Mouse (Mus musculus) ovary, postnatal 10 days (tissue): ENCODE measurements at regions not wholly inside any gene's neighbourhood (a gene's known extent, or its start where the extent isn't known, plus 50 kb on each side); places are given as distances from the start of the nearest gene placed in this dataset.
A peak's percentile ranks its signal among the peaks of the same experiment; 100 is the strongest.

Experiments used
- DNase-seq: peaks from one replicate; pipeline ENCODE4 v3.0.0; 2022; ENCODE audit warnings: low spot score

- no peak for DNase-seq
Observed at GRCm38 (mm10) chr2:128395308-128396007, 195.6 kb upstream of the Spdye4c start.

- peak; percentile 99 for DNase-seq
Observed at GRCm38 (mm10) chr2:128396008-128396346, 195.0 kb upstream of the Spdye4c start.

GRCm38 (mm10) chr2:128401359-128401758 is 189.7 kb upstream of the Spdye4c start:
- no peak for DNase-seq

GRCm38 (mm10) chr2:128403143-128403935 is 187.7 kb upstream of the Spdye4c start:
- no peak for DNase-seq

- DNase-seq = no peak
Observed at GRCm38 (mm10) chr2:128404405-128404804, 186.6 kb upstream of the Spdye4c start.

- DNase-seq = no peak
Observed at GRCm38 (mm10) chr2:128407076-128407475, 183.9 kb upstream of the Spdye4c start.

GRCm38 (mm10) chr2:128408718-128409117 is 182.3 kb upstream of the Spdye4c start:
- no peak for DNase-seq

GRCm38 (mm10) chr2:128412352-128412751 is 178.7 kb upstream of the Spdye4c start:
- DNase-seq = no peak

GRCm38 (mm10) chr2:128412974-128413373 is 178.0 kb upstream of the Spdye4c start:
- DNase-seq = no peak

- no peak for DNase-seq
Observed at GRCm38 (mm10) chr2:128414588-128415240, 176.3 kb upstream of the Spdye4c start.

GRCm38 (mm10) chr2:128416416-128416815 is 174.6 kb upstream of the Spdye4c start:
- no peak for DNase-seq

GRCm38 (mm10) chr2:128418960-128419359 is 172.0 kb upstream of the Spdye4c start:
- DNase-seq = no peak

GRCm38 (mm10) chr2:128420406-128420805 is 170.6 kb upstream of the Spdye4c start:
- no peak for DNase-seq

GRCm38 (mm10) chr2:128422677-128423076 is 168.3 kb upstream of the Spdye4c start:
- no peak for DNase-seq

- no peak for DNase-seq
Observed at GRCm38 (mm10) chr2:128424236-128424635, 166.8 kb upstream of the Spdye4c start.

- no peak for DNase-seq
Observed at GRCm38 (mm10) chr2:128427181-128427880, 163.7 kb upstream of the Spdye4c start.

- no peak for DNase-seq
Observed at GRCm38 (mm10) chr2:128428154-128428553, 162.9 kb upstream of the Spdye4c start.

- no peak for DNase-seq
Observed at GRCm38 (mm10) chr2:128428651-128429633, 162.1 kb upstream of the Spdye4c start.

GRCm38 (mm10) chr2:128429786-128430185 is 161.2 kb upstream of the Spdye4c start:
- no peak for DNase-seq

- no peak for DNase-seq
Observed at GRCm38 (mm10) chr2:128430776-128431291, 160.2 kb upstream of the Spdye4c start.

GRCm38 (mm10) chr2:128431751-128432150 is 159.3 kb upstream of the Spdye4c start:
- DNase-seq = no peak
